25 mouse cellular contexts compared by ENCODE assay signal in the genomic region with DNA sequence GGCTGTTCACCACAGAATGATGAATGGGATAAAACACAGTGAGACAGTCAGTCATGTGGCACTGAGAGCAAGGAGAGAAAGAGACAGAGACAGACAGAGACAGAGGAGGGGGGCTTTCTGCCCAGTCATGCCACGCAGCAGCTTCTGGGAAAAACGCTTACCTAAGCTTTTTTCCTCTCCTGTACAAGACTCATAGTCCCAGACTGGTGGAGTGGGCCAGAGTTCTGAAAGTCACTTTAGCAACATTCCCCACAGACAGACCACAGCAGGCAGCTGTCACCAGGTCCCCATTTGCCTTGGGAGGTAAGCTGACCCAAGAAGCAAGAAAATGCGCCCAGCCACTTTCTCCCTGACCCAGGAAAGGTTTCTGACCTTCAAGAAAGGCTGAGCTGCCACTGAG. TPM values are rescaled to one million over a fixed set of nuclear protein-coding genes. Genes with fewer than 3 reads are reported as not detected.
"Had no signal": no experiment of that assay in that cellular context is flagged by ENCODE, and none has a peak within 500 bp of the region (broad histone marks: within the 10 kb centered on the region; RNA-seq: fewer than 3 reads in every experiment).

No protein-coding gene starts in this region.

- H3K27me3 ChIP-seq: midbrain, embryonic 12.5 days; neural tube, embryonic 13.5 days; neural tube, embryonic 15.5 days had no signal

- H3K36me3 ChIP-seq: midbrain, embryonic 10.5 days; midbrain, embryonic 12.5 days; neural tube, embryonic 13.5 days; neural tube, embryonic 15.5 days had no signal

- H3K4me2 ChIP-seq: lung, embryonic 14.5 days; midbrain, embryonic 12.5 days; neural tube, embryonic 13.5 days; neural tube, embryonic 15.5 days had no signal

- H3K9ac ChIP-seq: lung, embryonic 14.5 days; midbrain, embryonic 12.5 days; neural tube, embryonic 13.5 days; neural tube, embryonic 15.5 days had no signal

- H3K4me1 ChIP-seq: midbrain, embryonic 10.5 days; midbrain, embryonic 12.5 days had no signal

- H3K27ac ChIP-seq: midbrain, embryonic 10.5 days; midbrain, embryonic 12.5 days; neural tube, embryonic 13.5 days; neural tube, embryonic 15.5 days had no signal

- DNase-seq: lung, embryonic 14.5 days; lung, postnatal 10 days; lung, postnatal 4 days; midbrain, embryonic 14.5 days; right cerebral cortex, adult 18-20 months; right cerebral cortex, postnatal 25 days; right cerebral cortex, postnatal 4 days; spleen, adult 18-20 months; thymus, adult 18-20 months; thymus, postnatal 14 days; thymus, postnatal 36 days had no signal

- H3K9me3 ChIP-seq: midbrain, embryonic 10.5 days; midbrain, embryonic 12.5 days; neural tube, embryonic 15.5 days had no signal

- ATAC-seq: midbrain, embryonic 16.5 days had no signal

- H3K4me3 ChIP-seq: midbrain, embryonic 10.5 days; midbrain, embryonic 12.5 days; myocyte; neural tube, embryonic 13.5 days; neural tube, embryonic 15.5 days had no signal

RNA-seq across cellular contexts. Expression of a gene that starts 42.1 kb away (rescaled TPM):
- total RNA-seq: megakaryocyte, adult 5-6 weeks; megakaryocyte-erythroid progenitor cell, adult 5-6 weeks had no signal
- polyA plus RNA-seq: lung, embryonic 14.5 days; lung, embryonic 16.5 days; midbrain, embryonic 10.5 days; midbrain, embryonic 12.5 days; midbrain, embryonic 14.5 days; midbrain, embryonic 16.5 days; myocyte; neural tube, embryonic 11.5 days; neural tube, embryonic 13.5 days; neural tube, embryonic 15.5 days; small intestine, adult 2 months; stomach, embryonic 14.5 days; stomach, embryonic 16.5 days; thymus, postnatal 0 days had no signal
